Mouse (Mus musculus): ENCODE results near the gene Efcab5. TPM values are rescaled to one million over a fixed set of nuclear protein-coding genes. Genes with fewer than 3 reads are reported as not detected.

The Efcab5 gene
- 0.32 and 0.38 TPM in 2 replicates for polyA plus RNA-seq (2016; fragmentation: Nextera tagmentation; extraction: Ambion mirVana)

GRCm38 (mm10) chr11:77188868-77189267 is at the start of gene Efcab5:
Gene Efcab5 (minus strand): TSS chr11:77188968.
- no peak within 1 kb of the TSS for H3K4me2 ChIP-seq (replicated peaks)
- H3K27ac ChIP-seq = no peak within 1 kb of the TSS
- no peak for ATAC-seq (ENCODE audit: insufficient number of reproducible peaks, insufficient read depth, low FRiP score, low TSS enrichment)
- no peak within 1 kb of the TSS for H3K9ac ChIP-seq
- H3K9me3 ChIP-seq = no peaks in the 10 kb centered on the region
- no peaks in the 10 kb centered on the region for H3K36me3 ChIP-seq
- WGBS = 77% methylated on average over 6 of the region's 6 CpGs
- no peak within 1 kb of the TSS for H3K4me3 ChIP-seq
- H3K4me1 ChIP-seq = no peaks in the 10 kb centered on the region
- H3K27me3 ChIP-seq = no peaks in the 10 kb centered on the region

DNA sequence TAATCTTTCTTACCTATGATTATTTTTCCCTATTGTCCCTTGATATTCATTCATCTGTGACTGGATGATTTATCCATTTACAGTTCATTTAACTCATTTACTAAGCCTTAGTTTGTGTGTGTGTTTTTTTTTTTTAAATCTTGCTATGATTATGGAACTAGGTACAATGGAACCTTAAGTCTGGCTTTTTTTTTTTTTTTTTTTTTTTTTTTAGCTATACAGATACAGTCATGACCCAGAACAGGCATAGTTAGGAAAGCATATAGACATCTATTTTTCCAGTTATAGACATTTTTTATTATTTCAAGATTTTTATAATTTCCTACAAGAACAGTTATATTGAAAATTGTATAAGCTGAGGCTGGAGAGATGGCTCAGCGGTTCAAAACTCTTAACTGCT is 46.5 kb upstream of the Efcab5 start:
- no peaks in the 10 kb centered on the region for H3K9me3 ChIP-seq
- no peak overlapping the region for H3K27ac ChIP-seq
- H3K4me1 ChIP-seq = no peaks in the 10 kb centered on the region
- H3K9ac ChIP-seq = no peak overlapping the region
- no peak overlapping the region for H3K4me3 ChIP-seq
- H3K36me3 ChIP-seq = no peaks in the 10 kb centered on the region
- no peaks in the 10 kb centered on the region for H3K27me3 ChIP-seq
- 93% methylated on average over 1 of the region's 1 CpGs for WGBS
- no peak for ATAC-seq (ENCODE audit: insufficient number of reproducible peaks, insufficient read depth, low FRiP score, low TSS enrichment)
- no peak overlapping the region for H3K4me2 ChIP-seq (replicated peaks)

- Histone ChIP-seq H3K27me3 (no peaks in the 10 kb centered on the region), H3K4me1 (no peaks in the 10 kb centered on the region), H3K9me3 (no peaks in the 10 kb centered on the region), H3K4me3 (no peak overlapping the region), H3K36me3 (no peaks in the 10 kb centered on the region), H3K9ac (no peak overlapping the region), H3K27ac (no peak overlapping the region), H3K4me2 (replicated peaks) (no peak overlapping the region)
- ATAC-seq (ENCODE audit: insufficient number of reproducible peaks, insufficient read depth, low FRiP score, low TSS enrichment) = no peak
- 89% methylated on average over 2 of the region's 2 CpGs for WGBS
Measured at GRCm38 (mm10) chr11:77231514-77231913, 42.7 kb upstream of the Efcab5 start.

DNA sequence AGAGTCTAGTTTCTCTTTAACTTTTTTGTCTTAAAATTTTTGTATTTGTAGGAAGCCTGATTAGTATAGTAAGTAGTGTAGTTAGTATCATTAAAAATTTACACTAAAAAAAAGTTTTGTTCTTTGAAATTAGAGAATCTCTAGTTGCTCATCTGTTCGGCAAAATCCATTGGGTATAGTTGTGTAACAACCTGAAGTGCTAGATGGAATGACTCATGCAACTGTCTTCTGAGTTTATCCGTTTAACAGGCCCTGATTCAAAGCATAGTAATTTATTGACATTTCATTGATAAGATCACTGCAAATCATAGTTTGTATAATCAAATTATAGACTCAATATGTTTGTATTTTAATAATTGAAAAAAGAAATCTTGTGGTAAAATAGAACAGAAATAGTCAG is 42.0 kb upstream of the Efcab5 start:
- Histone ChIP-seq H3K4me1 (no peaks in the 10 kb centered on the region), H3K9ac (no peak overlapping the region), H3K36me3 (no peaks in the 10 kb centered on the region), H3K4me2 (replicated peaks) (no peak overlapping the region), H3K27me3 (no peaks in the 10 kb centered on the region), H3K9me3 (no peaks in the 10 kb centered on the region), H3K27ac (no peak overlapping the region), H3K4me3 (no peak overlapping the region)
- ATAC-seq (ENCODE audit: insufficient number of reproducible peaks, insufficient read depth, low FRiP score, low TSS enrichment) = no peak
- 78% methylated on average over 2 of the region's 2 CpGs for WGBS

GRCm38 (mm10) chr11:77216761-77217130 is 28.0 kb upstream of the Efcab5 start:
- WGBS = under 1% methylated on average over 11 of the region's 11 CpGs

DNA sequence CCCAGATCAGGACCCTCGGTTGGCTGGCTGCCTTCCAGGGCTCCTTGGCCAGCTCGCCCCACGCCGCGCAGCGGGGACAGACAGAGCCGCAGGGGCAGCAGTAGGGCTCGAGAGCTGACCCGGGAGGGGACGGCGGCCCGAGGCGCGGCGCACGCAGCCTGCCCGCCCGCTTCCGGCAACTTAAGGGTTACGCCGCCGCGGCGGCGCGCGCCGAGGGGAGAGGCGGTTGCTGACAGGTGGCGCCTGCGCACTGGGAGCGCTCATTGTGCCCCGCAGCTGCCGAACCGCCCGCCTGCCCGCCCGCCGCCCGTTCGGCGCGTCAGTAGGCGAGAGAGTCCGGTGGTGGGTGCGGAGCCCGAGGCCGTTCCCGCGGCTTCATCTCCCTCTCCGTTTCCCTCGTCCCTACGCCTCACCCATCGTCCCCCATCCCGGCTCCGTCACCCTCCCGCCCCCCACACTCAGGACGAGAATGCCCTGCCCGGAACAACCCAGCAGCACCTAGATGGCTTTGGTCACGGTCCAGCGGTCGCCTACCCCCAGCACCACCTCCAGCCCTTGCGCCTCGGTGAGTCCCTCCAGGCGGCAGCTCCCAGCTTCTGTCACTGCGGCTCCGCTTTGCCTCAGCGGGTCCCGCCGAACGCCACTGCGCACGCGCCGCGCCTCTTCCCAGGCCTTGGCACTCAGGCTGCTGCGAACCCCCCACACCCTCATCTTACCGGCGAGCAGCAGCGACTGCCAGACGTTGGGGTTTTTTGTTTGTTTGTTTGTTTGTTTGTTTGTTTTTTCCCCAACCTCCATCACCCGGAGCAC is 27.4 kb upstream of the Efcab5 start, which contains the start of gene Ssh2:
Gene Ssh2 (plus strand): TSS at position 337 of the 810 bp plus-strand sequence.
- ATAC-seq (ENCODE audit: insufficient number of reproducible peaks, insufficient read depth, low FRiP score, low TSS enrichment) = peak; percentile 86
- H3K27ac ChIP-seq = peak within 1 kb of the TSS; percentile 92
- no peaks in the 10 kb centered on the region for H3K9me3 ChIP-seq
- peaks cover 8% of the 10 kb centered on the region; the same call in 1 of the 2 replicates for H3K4me1 ChIP-seq
- H3K4me2 ChIP-seq (replicated peaks) = peak within 1 kb of the TSS; percentile 68
- H3K4me3 ChIP-seq = peak within 1 kb of the TSS; percentile 86
- WGBS = under 1% methylated on average over 81 of the region's 82 CpGs
- H3K27me3 ChIP-seq = no peaks in the 10 kb centered on the region
- H3K9ac ChIP-seq = peak within 1 kb of the TSS; percentile 87
- no peaks in the 10 kb centered on the region for H3K36me3 ChIP-seq

More at GRCm38 (mm10) chr11:77216761-77217130, 28.0 kb upstream of the Efcab5 start:
- peak overlapping the region; percentile 87 for H3K9ac ChIP-seq
- peak overlapping the region; percentile 92; the same call in 1 of the 2 replicates for H3K27ac ChIP-seq
- no peaks in the 10 kb centered on the region for H3K27me3 ChIP-seq
- no peaks in the 10 kb centered on the region for H3K9me3 ChIP-seq
- peak; percentile 67 for ATAC-seq (ENCODE audit: insufficient number of reproducible peaks, insufficient read depth, low FRiP score, low TSS enrichment)
- H3K36me3 ChIP-seq = no peaks in the 10 kb centered on the region
- H3K4me3 ChIP-seq = peak overlapping the region; percentile 86
- H3K4me2 ChIP-seq (replicated peaks) = peak overlapping the region; percentile 68
- peaks cover 8% of the 10 kb centered on the region; the same call in 1 of the 2 replicates for H3K4me1 ChIP-seq

- Histone ChIP-seq H3K4me1 (peaks cover 8% of the 10 kb centered on the region; the same call in 1 of the 2 replicates), H3K27me3 (no peaks in the 10 kb centered on the region), H3K9me3 (no peaks in the 10 kb centered on the region), H3K27ac (peak overlapping the region; percentile 92), H3K36me3 (no peaks in the 10 kb centered on the region), H3K9ac (peak overlapping the region; percentile 87), H3K4me2 (replicated peaks) (peak overlapping the region; percentile 68), H3K4me3 (peak overlapping the region; percentile 86)
- WGBS = under 1% methylated on average over 11 of the region's 11 CpGs
- no peak for ATAC-seq (ENCODE audit: insufficient number of reproducible peaks, insufficient read depth, low FRiP score, low TSS enrichment)
Measured at GRCm38 (mm10) chr11:77215483-77215882, 26.7 kb upstream of the Efcab5 start.

DNA sequence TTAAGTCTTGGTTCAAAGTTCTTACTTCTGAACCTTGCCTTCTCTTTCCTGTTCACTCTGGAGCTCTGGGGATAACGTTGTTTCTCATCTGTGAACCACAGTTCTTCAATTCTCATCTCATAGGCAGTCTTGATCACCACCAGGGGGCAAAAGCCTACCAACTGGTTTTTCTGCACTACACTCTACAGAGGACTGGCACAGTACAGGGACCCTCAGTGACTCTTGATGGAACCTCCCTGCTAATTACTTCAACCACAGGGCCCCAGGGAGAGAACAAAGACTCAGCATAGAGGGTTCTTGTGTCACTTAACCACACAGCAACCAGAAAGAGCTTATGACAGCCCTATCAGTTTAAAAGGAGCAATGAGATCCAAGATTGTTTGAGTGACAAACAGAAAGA is 26.0 kb upstream of the Efcab5 start:
- no peak overlapping the region for H3K4me2 ChIP-seq (replicated peaks)
- peak; percentile 82; the same call in 1 of the 2 replicates for ATAC-seq (ENCODE audit: insufficient number of reproducible peaks, insufficient read depth, low FRiP score, low TSS enrichment)

DNA sequence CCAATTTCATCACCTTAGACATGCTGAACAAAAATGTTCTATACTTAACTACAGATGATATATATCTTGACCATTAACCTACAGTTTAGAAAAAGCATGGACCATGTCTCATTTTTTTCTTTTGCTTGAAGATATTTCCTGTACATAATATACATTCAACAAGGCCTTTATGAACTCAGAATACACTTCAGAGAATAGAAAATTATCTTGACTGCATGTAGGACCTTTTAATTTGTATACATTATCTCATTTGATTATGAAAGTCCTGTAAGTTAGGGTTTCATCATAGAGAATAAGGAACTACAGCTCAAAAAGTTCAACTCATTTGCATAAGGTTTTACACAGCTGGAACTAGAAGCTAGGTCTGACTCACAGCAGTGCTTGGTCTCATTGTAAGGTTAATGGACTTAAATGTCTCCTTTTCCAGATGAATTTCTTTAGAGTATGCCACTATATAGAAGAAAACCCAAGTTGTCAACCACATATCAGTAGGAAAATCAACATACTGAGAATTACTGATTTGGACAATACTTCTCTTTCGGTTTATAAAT is 25.4 kb upstream of the Efcab5 start:
- H3K27ac ChIP-seq = no peak overlapping the region
- H3K4me1 ChIP-seq = peaks cover 8% of the 10 kb centered on the region; the same call in 1 of the 2 replicates
- no peaks in the 10 kb centered on the region for H3K27me3 ChIP-seq
- H3K36me3 ChIP-seq = no peaks in the 10 kb centered on the region
- no peaks in the 10 kb centered on the region for H3K9me3 ChIP-seq
- ATAC-seq (ENCODE audit: insufficient number of reproducible peaks, insufficient read depth, low FRiP score, low TSS enrichment) = no peak
- no peak overlapping the region for H3K9ac ChIP-seq
- H3K4me3 ChIP-seq = no peak overlapping the region
- WGBS = 85% methylated on average over 1 of the region's 1 CpGs
- no peak overlapping the region for H3K4me2 ChIP-seq (replicated peaks)

More for the DNA sequence above, 26.0 kb upstream of the Efcab5 start:
- H3K36me3 ChIP-seq = no peaks in the 10 kb centered on the region
- H3K9me3 ChIP-seq = no peaks in the 10 kb centered on the region
- peaks cover 8% of the 10 kb centered on the region; the same call in 1 of the 2 replicates for H3K4me1 ChIP-seq
- no peak overlapping the region for H3K4me3 ChIP-seq
- 0% methylated on average over 1 of the region's 1 CpGs for WGBS
- H3K27me3 ChIP-seq = no peaks in the 10 kb centered on the region
- no peak overlapping the region for H3K27ac ChIP-seq
- no peak overlapping the region for H3K9ac ChIP-seq

GRCm38 (mm10) chr11:77200703-77201102 is 11.9 kb upstream of the Efcab5 start:
- Histone ChIP-seq H3K27ac (no peak overlapping the region), H3K36me3 (no peaks in the 10 kb centered on the region), H3K4me3 (no peak overlapping the region), H3K4me2 (replicated peaks) (no peak overlapping the region), H3K9me3 (no peaks in the 10 kb centered on the region), H3K27me3 (no peaks in the 10 kb centered on the region), H3K4me1 (0 out of 2 replicates have a peak, but pooled peaks cover 3% of the 10 kb centered on the region), H3K9ac (no peak overlapping the region)
- WGBS = 87% methylated on average over 1 of the region's 1 CpGs
- no peak for ATAC-seq (ENCODE audit: insufficient number of reproducible peaks, insufficient read depth, low FRiP score, low TSS enrichment)

- WGBS = 48% methylated on average over 4 of the region's 4 CpGs
- ATAC-seq (ENCODE audit: insufficient number of reproducible peaks, insufficient read depth, low FRiP score, low TSS enrichment) = no peak
Measured at GRCm38 (mm10) chr11:77199636-77200035, 10.9 kb upstream of the Efcab5 start.

More at GRCm38 (mm10) chr11:77199636-77200035, 10.9 kb upstream of the Efcab5 start:
- Histone ChIP-seq H3K4me3 (no peak overlapping the region), H3K4me2 (replicated peaks) (no peak overlapping the region), H3K9ac (no peak overlapping the region), H3K27me3 (no peaks in the 10 kb centered on the region), H3K27ac (no peak overlapping the region), H3K36me3 (no peaks in the 10 kb centered on the region), H3K9me3 (no peaks in the 10 kb centered on the region), H3K4me1 (0 out of 2 replicates have a peak, but pooled peaks cover 3% of the 10 kb centered on the region)
